Mouse (Mus musculus) left cerebral cortex, postnatal 10 days (tissue): ENCODE measurements around the gene Ttll11. TPM values are rescaled to one million over a fixed set of nuclear protein-coding genes. Genes with fewer than 3 reads are reported as not detected.

Experiments used
- DNase-seq, 2 experiments: peaks; one replicate each; pipeline ENCODE4 v3.0.0; 2021 to 2022; ENCODE audit warnings: low spot score in 2 of 2, mixed read lengths in 1 of 2; ENCODE audit errors: extremely low spot score in 1 of 2
- intact Hi-C: fragments of 180-260 bp; cut with DNase I; formaldehyde crosslinking; loops from one replicate; pipeline ENCODE4 v1.15.1; 2025
- total RNA-seq, 2 experiments: library from RNA; stranded (reverse); gene quantifications; 2 replicates each; pipeline ENCODE4 v1.2.3; 2021

The Ttll11 gene
- total RNA-seq, 2 experiments from 2014 or later: 16.1 to 16.3 TPM

GRCm38 (mm10) chr2:35760352-35760751, 219.4 kb downstream of the Ttll11 start:
- intact Hi-C loops: no loop called here
- no peak for DNase-seq

- no peak for DNase-seq
- intact Hi-C loops: no loop called here
Measured at GRCm38 (mm10) chr2:35756467-35756866, 223.2 kb downstream of the Ttll11 start.

- no peak for DNase-seq
- intact Hi-C loops: no loop called here
Measured at GRCm38 (mm10) chr2:35751781-35752505, 227.8 kb downstream of the Ttll11 start.

GRCm38 (mm10) chr2:35750533-35751141, 229.1 kb downstream of the Ttll11 start:
- DNase-seq: no peak
- intact Hi-C loops: no loop called here

GRCm38 (mm10) chr2:35747371-35748035, 232.2 kb downstream of the Ttll11 start:
- DNase-seq: no peak
- intact Hi-C loops: loop anchor here (10.0 kb wide), 1 partner anchor 157 kb away; no protein-coding TSS in a partner anchor

- intact Hi-C loops: loop anchor here (10.0 kb wide), 1 partner anchor 158 kb away; no protein-coding TSS in a partner anchor
- peak; percentile 35 to 47 for DNase-seq
Measured at GRCm38 (mm10) chr2:35746638-35747037, 233.1 kb downstream of the Ttll11 start.

- no peak for DNase-seq
- intact Hi-C loops: loop anchor here (10.0 kb wide), 1 partner anchor 159 kb away; no protein-coding TSS in a partner anchor
Measured at GRCm38 (mm10) chr2:35745876-35746275, 233.8 kb downstream of the Ttll11 start.

GRCm38 (mm10) chr2:35739669-35740254, 240.0 kb downstream of the Ttll11 start:
- no peak for DNase-seq
- intact Hi-C loops: loop anchor here (10.0 kb wide), 1 partner anchor 165 kb away; no protein-coding TSS in a partner anchor

GRCm38 (mm10) chr2:35737467-35738027, 242.2 kb downstream of the Ttll11 start:
- intact Hi-C loops: no loop called here
- DNase-seq: no peak

GRCm38 (mm10) chr2:35736061-35736460, 243.7 kb downstream of the Ttll11 start:
- DNase-seq: no peak
- intact Hi-C loops: no loop called here

- intact Hi-C loops: no loop called here
Measured at GRCm38 (mm10) chr2:35735001-35735400, 244.7 kb downstream of the Ttll11 start.

GRCm38 (mm10) chr2:35731671-35732449, 247.9 kb downstream of the Ttll11 start:
- intact Hi-C loops: no loop called here
- DNase-seq: no peak

More at GRCm38 (mm10) chr2:35735001-35735400, 244.7 kb downstream of the Ttll11 start:
- no peak for DNase-seq

GRCm38 (mm10) chr2:35729077-35730065, 250.3 kb downstream of the Ttll11 start:
- DNase-seq: peak in 1 of 2 experiments; percentile 85
- intact Hi-C loops: loop anchor here (5.0 kb wide), 1 partner anchor 182 kb away; no protein-coding TSS in a partner anchor

GRCm38 (mm10) chr2:35728633-35729032, 251.1 kb downstream of the Ttll11 start:
- intact Hi-C loops: loop anchor here (5.0 kb wide), 1 partner anchor 181 kb away; no protein-coding TSS in a partner anchor
- DNase-seq: no peak

GRCm38 (mm10) chr2:35723691-35724090, 256.0 kb downstream of the Ttll11 start:
- DNase-seq: no peak
- intact Hi-C loops: no loop called here

GRCm38 (mm10) chr2:35723267-35723666, 256.4 kb downstream of the Ttll11 start:
- no peak for DNase-seq
- intact Hi-C loops: no loop called here

GRCm38 (mm10) chr2:35722821-35723220, 256.9 kb downstream of the Ttll11 start:
- intact Hi-C loops: no loop called here
- no peak for DNase-seq
